Mouse (Mus musculus): Measurements from ENCODE around the gene Cd151. TPM values are rescaled to one million over a fixed set of nuclear protein-coding genes. Genes with fewer than 3 reads are reported as not detected.

Gene Cd151
- total and polyA plus RNA-seq, 3 experiments = 272 to 395 (median 334) TPM

GRCm38 (mm10) chr7:141519795-141520194 is 52.6 kb downstream of the Cd151 start:
- intact Hi-C loops (cut with DNase I) = no loop called here
- Histone ChIP-seq H3K79me2 (replicated peaks; ENCODE audit: control insufficient read depth, insufficient read depth, low read length) (no peaks in the 10 kb centered on the region), H3K9ac (ENCODE audit: low read depth, low read length) (no peak overlapping the region), H3K4me3 (no peak overlapping the region), H3K36me3 (ENCODE audit: control insufficient read depth, insufficient read depth, low read length) (no peaks in the 10 kb centered on the region), H3K27ac (no peak overlapping the region), H3K27me3 (ENCODE audit: control insufficient read depth, insufficient read depth, low read length) (no peaks in the 10 kb centered on the region), H3K4me1 (ENCODE audit: control insufficient read depth, insufficient read depth, low read length) (peaks cover 3% of the 10 kb centered on the region; the same call in 1 of the 2 replicates)
- WGBS = 80% methylated on average over 1 of the region's 1 CpGs
- no peak for TF ChIP-seq POLR2A (IDR thresholded peaks at IDR 0.05; ENCODE audit: insufficient read depth, low read depth, low read length)
- TF ChIP-seq EP300 (IDR thresholded peaks at IDR 0.05; ENCODE audit: insufficient read depth, low read depth, low read length) = no peak
- no peak for TF ChIP-seq CTCF (IDR thresholded peaks at IDR 0.05)
- DNase-seq = no peak

Other genes starting within 250 kb of the Cd151 start
- 10 to 100 TPM; 26.8 to 32.1 TPM for gene Phrf1, start 238.6 kb upstream of the Cd151 start, total RNA-seq (2021)
- 8.9 and 10.2 TPM in 2 replicates for gene Phrf1, start 238.6 kb upstream of the Cd151 start, polyA plus RNA-seq (2012; rRNA removed)
- 1 to 10 TPM; 3.3 to 3.4 TPM for gene Irf7, start 200.9 kb upstream of the Cd151 start, total RNA-seq (2021)
- 24.6 and 25.2 TPM in 2 replicates for gene Irf7, start 200.9 kb upstream of the Cd151 start, polyA plus RNA-seq (2012; rRNA removed)
- not detected for gene Cdhr5, start 190.6 kb upstream of the Cd151 start, total RNA-seq (2021)
- 0.26 TPM in 1 of 2 replicates, not detected in the other for gene Cdhr5, start 190.6 kb upstream of the Cd151 start, polyA plus RNA-seq (2012; rRNA removed)
- gene Sct, start 188.3 kb upstream of the Cd151 start, total RNA-seq (2021) = not detected
- gene Sct, start 188.3 kb upstream of the Cd151 start, polyA plus RNA-seq (2012; rRNA removed) = not detected in 2 replicates
- not detected for gene Drd4, start 175.4 kb upstream of the Cd151 start, total RNA-seq (2021)
- 0.04 TPM in 1 of 2 replicates, not detected in the other for gene Drd4, start 175.4 kb upstream of the Cd151 start, polyA plus RNA-seq (2012; rRNA removed)
- gene Deaf1, start 139.7 kb upstream of the Cd151 start, total RNA-seq (2021) = 10 to 100 TPM; 10.8 to 13.5 TPM
- gene Deaf1, start 139.7 kb upstream of the Cd151 start, polyA plus RNA-seq (2012; rRNA removed) = 9.7 and 9.8 TPM in 2 replicates
- 10 to 100 TPM; 13.5 to 14.9 TPM for gene Tmem80, start 139.7 kb upstream of the Cd151 start, total RNA-seq (2021)
- gene Tmem80, start 139.7 kb upstream of the Cd151 start, polyA plus RNA-seq (2012; rRNA removed) = 28.9 and 34.5 TPM in 2 replicates
- gene Eps8l2, start 128.5 kb upstream of the Cd151 start, total RNA-seq (2021) = 1 to 10 TPM; 3.8 to 4.3 TPM
- gene Eps8l2, start 128.5 kb upstream of the Cd151 start, polyA plus RNA-seq (2012; rRNA removed) = 5.8 and 8.9 TPM in 2 replicates
- 100 to 1,000 TPM; 110 to 116 TPM for gene Taldo1, start 75.2 kb upstream of the Cd151 start, total RNA-seq (2021)
- 132 and 135 TPM in 2 replicates for gene Taldo1, start 75.2 kb upstream of the Cd151 start, polyA plus RNA-seq (2012; rRNA removed)
- gene Gatd1, start 53.3 kb upstream of the Cd151 start, total RNA-seq (2021) = 10 to 100 TPM; 13.4 to 14.9 TPM
- gene Gatd1, start 53.3 kb upstream of the Cd151 start, polyA plus RNA-seq (2012; rRNA removed) = 23.4 and 29.5 TPM in 2 replicates
- gene Cend1, start 37.9 kb upstream of the Cd151 start, total RNA-seq (2021) = 1 to 10 TPM; 1.0 to 1.4 TPM
- gene Cend1, start 37.9 kb upstream of the Cd151 start, polyA plus RNA-seq (2012; rRNA removed) = 1.8 and 2.6 TPM in 2 replicates
- 10 to 100 TPM; 55.8 to 72.6 TPM for gene Slc25a22, start 29.5 kb upstream of the Cd151 start, total RNA-seq (2021)
- gene Slc25a22, start 29.5 kb upstream of the Cd151 start, polyA plus RNA-seq (2012; rRNA removed) = 85.8 and 88.9 TPM in 2 replicates
- gene Pidd1, start 23.4 kb upstream of the Cd151 start, total RNA-seq (2021) = under 1 TPM; 0.37 to 0.70 TPM
- 1.8 and 2.0 TPM in 2 replicates for gene Pidd1, start 23.4 kb upstream of the Cd151 start, polyA plus RNA-seq (2012; rRNA removed)
- gene Rplp2, start 20.0 kb upstream of the Cd151 start, total RNA-seq (2021) = 100 to 1,000 TPM; 848 to 928 TPM
- 404 and 421 TPM in 2 replicates for gene Rplp2, start 20.0 kb upstream of the Cd151 start, polyA plus RNA-seq (2012; rRNA removed)
- 100 to 1,000 TPM; 398 to 572 TPM for gene Pnpla2, start 12.2 kb upstream of the Cd151 start, total RNA-seq (2021)
- gene Pnpla2, start 12.2 kb upstream of the Cd151 start, polyA plus RNA-seq (2012; rRNA removed) = 597 and 669 TPM in 2 replicates
- 10 to 100 TPM; 15.4 to 19.4 TPM for gene Cracr2b, start 6.3 kb upstream of the Cd151 start, total RNA-seq (2021)
- gene Cracr2b, start 6.3 kb upstream of the Cd151 start, polyA plus RNA-seq (2012; rRNA removed) = 23.8 and 35.0 TPM in 2 replicates
- gene Polr2l, start 7.7 kb downstream of the Cd151 start, total RNA-seq (2021) = 10 to 100 TPM; 71.7 to 82.8 TPM
- gene Polr2l, start 7.7 kb downstream of the Cd151 start, polyA plus RNA-seq (2012; rRNA removed) = 62.6 and 64.4 TPM in 2 replicates
- 10 to 100 TPM; 17.1 to 40.0 TPM for gene Tspan4, start 7.8 kb downstream of the Cd151 start, total RNA-seq (2021)
- 61.9 and 77.5 TPM in 2 replicates for gene Tspan4, start 7.8 kb downstream of the Cd151 start, polyA plus RNA-seq (2012; rRNA removed)
- 10 to 100 TPM; 45.9 to 52.7 TPM for gene Chid1, start 72.5 kb downstream of the Cd151 start, total RNA-seq (2021)
- gene Chid1, start 72.5 kb downstream of the Cd151 start, polyA plus RNA-seq (2012; rRNA removed) = 20.2 and 30.1 TPM in 2 replicates
- gene Ap2a2, start 94.8 kb downstream of the Cd151 start, total RNA-seq (2021) = 10 to 100 TPM; 55.1 to 58.3 TPM
- gene Ap2a2, start 94.8 kb downstream of the Cd151 start, polyA plus RNA-seq (2012; rRNA removed) = 28.5 and 29.9 TPM in 2 replicates
- gene Muc6, start 187.9 kb downstream of the Cd151 start, total RNA-seq (2021) = not detected
- 0.03 TPM in 1 of 2 replicates, not detected in the other for gene Muc6, start 187.9 kb downstream of the Cd151 start, polyA plus RNA-seq (2012; rRNA removed)
- not detected for gene Muc2, start 222.9 kb downstream of the Cd151 start, total RNA-seq (2021)
- 0.25 and 0.38 TPM in 2 replicates for gene Muc2, start 222.9 kb downstream of the Cd151 start, polyA plus RNA-seq (2012; rRNA removed)

Measured in heart, adult 2 months (tissue).